Mouse (Mus musculus) right cerebral cortex, adult 18-20 months (tissue): Measurements from ENCODE around the gene Nxpe3.

Experiments
- DNase-seq: peaks from one replicate; pipeline ENCODE4 v3.0.0; 2022; ENCODE audit warnings: mixed read lengths

Gene Nxpe3

GRCm38 (mm10) chr16:55804799-55805198 lies 90.3 kb downstream of the Nxpe3 start:
- DNase-seq: no peak

GRCm38 (mm10) chr16:55801629-55802028 lies 93.5 kb downstream of the Nxpe3 start:
- no peak for DNase-seq

- no peak for DNase-seq
These were observed 96.2 kb downstream of the Nxpe3 start for GRCm38 (mm10) chr16:55798845-55799244.

GRCm38 (mm10) chr16:55790326-55790725 lies 104.8 kb downstream of the Nxpe3 start:
- DNase-seq: no peak
